Mouse (Mus musculus) neural tube, embryonic 14.5 days (tissue): ENCODE data around the gene Mamstr. TPM values are rescaled to one million over a fixed set of nuclear protein-coding genes. Genes with fewer than 3 reads are reported as not detected.

Source experiments
- ATAC-seq: fragments of 200-750 bp; cut with Nextera tagmentation; 2 replicates; pipeline ENCODE4 v1.8.0; 2017; ENCODE audit warnings: low read depth, mild to moderate bottlenecking, moderate TSS enrichment, moderate library complexity
- H3K27ac ChIP-seq: fragments of 300-500 bp; sonication (generic); 2 replicates; pipeline ENCODE4 v1.5.1; 2014; ENCODE audit warnings: low read depth, mild to moderate bottlenecking, control low read depth, low read length, moderate library complexity, mixed read lengths
- H3K27me3 ChIP-seq: fragments of 300-500 bp; sonication (generic); 2 replicates; pipeline ENCODE4 v1.6.1; 2014; ENCODE audit warnings: low read length; ENCODE audit not compliant: control insufficient read depth, insufficient read depth
- H3K36me3 ChIP-seq: fragments of 300-500 bp; sonication (generic); 2 replicates; pipeline ENCODE4 v1.6.1; 2014; ENCODE audit warnings: low read length, mixed read lengths; ENCODE audit not compliant: control insufficient read depth, insufficient read depth
- H3K4me1 ChIP-seq: fragments of 300-500 bp; sonication (generic); 2 replicates; pipeline ENCODE4 v1.6.1; 2014; ENCODE audit warnings: low read length; ENCODE audit not compliant: control insufficient read depth, insufficient read depth
- H3K4me2 ChIP-seq: fragments of 300-500 bp; sonication (generic); 2 replicates; pipeline ENCODE4 v1.6.1; 2014; ENCODE audit warnings: mild to moderate bottlenecking, low read depth, low read length, control low read depth
- H3K4me3 ChIP-seq: fragments of 300-500 bp; sonication (generic); 2 replicates; pipeline ENCODE4 v1.5.1; 2014; ENCODE audit warnings: low read depth, low read length, control low read depth, mixed read lengths
- H3K9ac ChIP-seq: fragments of 300-500 bp; sonication (generic); replicated peaks from 2 replicates; pipeline ENCODE4 v1.6.1; 2014; ENCODE audit warnings: low read depth, mild to moderate bottlenecking, control low read depth, low read length, mixed read lengths
- H3K9me3 ChIP-seq: fragments of 300-500 bp; sonication (generic); 2 replicates; pipeline ENCODE4 v1.6.1; 2016; ENCODE audit warnings: low read length; ENCODE audit not compliant: control insufficient read depth
- WGBS: fragments of 180-500 bp; shearing (Covaris S2); extraction: QIAGEN DNeasy Blood & Tissue Kit; methylation state at CpG from one replicate; pipeline ENCODE4 v1.1.7; 2014; 5-methylcytosine and 5-hydroxymethylcytosine counted together
- polyA plus RNA-seq: library from polyadenylated mRNA; unstranded; fragments of >200 nt; fragmentation: Nextera tagmentation; extraction: Ambion mirVana; gene quantifications from 2 replicates; pipeline ENCODE4 v1.2.1, GENCODE M21; 2014

Mamstr gene
- polyA plus RNA-seq, 1 experiment from 2014 or later = 2.6 TPM

DNA sequence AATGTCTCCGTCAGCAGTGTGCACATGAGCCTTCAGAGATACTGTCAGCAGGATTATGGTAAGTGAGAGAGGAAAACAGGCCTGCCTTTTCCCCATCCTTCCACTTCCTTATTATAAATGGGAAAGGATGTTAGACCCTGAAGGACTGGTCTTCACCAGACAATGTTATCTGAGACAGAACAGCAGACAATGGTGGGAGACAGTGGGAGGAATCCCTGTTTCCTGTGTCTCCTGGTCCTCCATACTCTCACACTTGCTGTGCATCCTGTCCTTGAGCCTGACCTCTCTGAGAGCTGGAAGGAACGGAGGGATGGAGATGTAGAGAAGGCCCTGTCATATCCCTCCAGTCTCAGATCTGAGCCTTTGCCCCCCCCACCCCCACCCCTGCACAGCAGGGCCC, 52.6 kb downstream of the Mamstr start:
- WGBS = 81% methylated on average over 2 of the region's 2 CpGs

DNA sequence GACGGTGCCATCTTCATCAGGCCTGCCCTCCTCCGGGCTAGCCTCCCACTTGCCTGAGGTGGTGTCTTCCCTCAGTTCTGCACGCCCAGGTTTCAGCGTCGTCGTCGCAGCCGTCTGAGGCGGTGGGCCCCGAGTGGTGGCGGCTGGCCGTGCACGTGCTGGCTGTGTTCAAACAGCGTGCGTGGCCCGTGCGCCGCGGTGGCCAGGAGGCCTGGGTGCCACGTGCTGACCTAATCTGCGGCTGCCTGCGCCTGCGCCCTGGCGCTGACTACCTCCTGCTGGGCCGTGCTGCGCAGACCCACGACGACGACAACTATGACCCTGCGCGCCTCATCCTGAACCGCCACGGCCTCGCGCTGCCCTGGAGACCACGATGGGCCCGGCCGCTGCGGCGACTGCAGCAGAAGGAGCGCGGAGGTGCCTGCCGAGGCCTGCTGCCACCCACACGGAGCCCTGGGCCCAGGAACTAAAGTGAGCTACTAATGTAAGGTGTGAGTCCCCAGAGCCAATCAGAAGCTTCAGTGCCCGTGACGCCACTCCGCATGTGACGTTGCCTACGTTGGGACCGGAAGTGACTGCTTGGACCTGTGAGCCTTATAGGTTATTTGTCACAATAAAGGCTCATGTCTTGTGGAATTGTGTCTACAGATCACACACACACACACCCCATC, 54.3 kb downstream of the Mamstr start, which contains the start of gene Sec1:
TSS of gene Sec1 (minus strand) at position 482 of the 671 bp plus-strand sequence.
- H3K36me3 ChIP-seq = no peaks in the 10 kb centered on the region
- peak; percentile 19; the same call in 1 of the 2 replicates for ATAC-seq
- H3K4me3 ChIP-seq = no peak within 1 kb of the TSS

More for the DNA sequence above, 52.6 kb downstream of the Mamstr start:
- no peak for ATAC-seq
- no peaks in the 10 kb centered on the region for H3K9me3 ChIP-seq
- no peak overlapping the region for H3K4me3 ChIP-seq
- H3K9ac ChIP-seq = no peak overlapping the region
- H3K4me1 ChIP-seq = no peaks in the 10 kb centered on the region
- no peak overlapping the region for H3K4me2 ChIP-seq
- no peaks in the 10 kb centered on the region for H3K27me3 ChIP-seq
- H3K36me3 ChIP-seq = no peaks in the 10 kb centered on the region
- H3K27ac ChIP-seq = no peak overlapping the region

DNA sequence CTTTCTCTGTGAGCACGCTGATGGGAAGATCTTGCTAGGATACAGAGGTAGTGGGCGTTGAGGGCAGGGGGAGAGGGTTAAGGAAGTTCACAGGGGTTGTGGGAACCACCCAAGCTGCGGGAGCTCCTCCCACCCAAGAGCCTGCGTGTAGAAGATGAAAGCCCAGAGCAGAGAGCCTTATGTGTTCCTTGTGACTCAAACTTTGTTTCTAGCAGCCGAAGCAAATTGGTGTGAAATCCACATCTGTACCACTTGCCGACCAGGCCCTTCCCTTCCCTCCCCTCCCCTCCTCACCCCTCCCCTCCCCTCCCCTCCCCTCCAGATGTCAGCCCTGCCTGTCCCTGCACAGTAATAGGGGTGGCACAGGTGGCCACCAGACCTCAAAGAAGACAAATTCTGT, 55.3 kb downstream of the Mamstr start:
- no peak for ATAC-seq
- no peaks in the 10 kb centered on the region for H3K36me3 ChIP-seq

More for the DNA sequence above, 54.3 kb downstream of the Mamstr start, which contains the start of gene Sec1:
- H3K4me2 ChIP-seq = no peak within 1 kb of the TSS
- 0 out of 2 replicates have a peak, but pooled peaks cover 3% of the 10 kb centered on the region for H3K27me3 ChIP-seq
- H3K27ac ChIP-seq = no peak within 1 kb of the TSS
- no peak within 1 kb of the TSS for H3K9ac ChIP-seq
- no peaks in the 10 kb centered on the region for H3K4me1 ChIP-seq
- WGBS = 90% methylated on average over 50 of the region's 50 CpGs
- H3K9me3 ChIP-seq = no peaks in the 10 kb centered on the region

More for the DNA sequence above, 55.3 kb downstream of the Mamstr start:
- Histone ChIP-seq H3K9me3 (no peaks in the 10 kb centered on the region), H3K4me1 (0 out of 2 replicates have a peak, but pooled peaks cover under 1% of the 10 kb centered on the region), H3K27me3 (peaks cover 7% of the 10 kb centered on the region; the same call in 1 of the 2 replicates), H3K27ac (no peak overlapping the region), H3K4me3 (no peak overlapping the region), H3K4me2 (no peak overlapping the region), H3K9ac (no peak overlapping the region)
- WGBS = 2% methylated on average over 6 of the region's 6 CpGs

Other genes with a start within 250 kb of the Mamstr start
- 76.1 and 93.7 TPM in 2 replicates for gene Snrnp70, start 244.2 kb upstream of the Mamstr start, polyA plus RNA-seq
- not detected in 2 replicates for gene Kcna7, start 234.3 kb upstream of the Mamstr start, polyA plus RNA-seq
- gene Ntf5, start 226.3 kb upstream of the Mamstr start, polyA plus RNA-seq = not detected in 2 replicates
- not detected in 2 replicates for gene Lhb, start 219.2 kb upstream of the Mamstr start, polyA plus RNA-seq
- 18.1 and 19.9 TPM in 2 replicates for gene Gys1, start 205.1 kb upstream of the Mamstr start, polyA plus RNA-seq
- 86.8 and 95.3 TPM in 2 replicates for gene Ruvbl2, start 201.9 kb upstream of the Mamstr start, polyA plus RNA-seq
- 5,062 and 5,088 TPM in 2 replicates for gene Ftl1, start 180.1 kb upstream of the Mamstr start, polyA plus RNA-seq
- 107 and 215 TPM in 2 replicates for gene Bax, start 173.1 kb upstream of the Mamstr start, polyA plus RNA-seq
- 0.17 and 0.31 TPM in 2 replicates for gene Tulp2, start 158.1 kb upstream of the Mamstr start, polyA plus RNA-seq
- not detected in 2 replicates for gene Gm45808, start 153.2 kb upstream of the Mamstr start, polyA plus RNA-seq
- 4.0 and 4.6 TPM in 2 replicates for gene Dhdh, start 151.2 kb upstream of the Mamstr start, polyA plus RNA-seq
- 115 and 134 TPM in 2 replicates for gene Nucb1, start 129.6 kb upstream of the Mamstr start, polyA plus RNA-seq
- gene Ppp1r15a, start 113.7 kb upstream of the Mamstr start, polyA plus RNA-seq = 14.0 and 14.2 TPM in 2 replicates
- gene Plekha4, start 113.6 kb upstream of the Mamstr start, polyA plus RNA-seq = 0.54 and 3.2 TPM in 2 replicates
- 0.40 and 0.60 TPM in 2 replicates for gene Hsd17b14, start 85.1 kb upstream of the Mamstr start, polyA plus RNA-seq
- 15.8 and 19.2 TPM in 2 replicates for gene Bcat2, start 69.8 kb upstream of the Mamstr start, polyA plus RNA-seq
- not detected in 2 replicates for gene Fgf21, start 24.5 kb upstream of the Mamstr start, polyA plus RNA-seq
- gene Fut1, start 22.7 kb upstream of the Mamstr start, polyA plus RNA-seq = not detected in 2 replicates
- not detected in 2 replicates for gene Izumo1, start 18.2 kb upstream of the Mamstr start, polyA plus RNA-seq
- gene Rasip1, start 12.5 kb upstream of the Mamstr start, polyA plus RNA-seq = 12.8 and 14.2 TPM in 2 replicates
- gene Fut2, start 26.4 kb downstream of the Mamstr start, polyA plus RNA-seq = 0.15 and 0.51 TPM in 2 replicates
- gene Ntn5, start 44.0 kb downstream of the Mamstr start, polyA plus RNA-seq = 1.8 TPM in 1 of 2 replicates, not detected in the other
- gene Sec1, start 54.4 kb downstream of the Mamstr start, polyA plus RNA-seq = 0.13 and 0.54 TPM in 2 replicates
- 31.9 and 32.8 TPM in 2 replicates for gene Car11, start 59.9 kb downstream of the Mamstr start, polyA plus RNA-seq
- 2.5 and 2.6 TPM in 2 replicates for gene Dbp, start 65.1 kb downstream of the Mamstr start, polyA plus RNA-seq
- gene Rpl18, start 75.5 kb downstream of the Mamstr start, polyA plus RNA-seq = 603 and 609 TPM in 2 replicates
- 15.6 and 19.1 TPM in 2 replicates for gene Sphk2, start 78.0 kb downstream of the Mamstr start, polyA plus RNA-seq
- gene Fam83e, start 81.2 kb downstream of the Mamstr start, polyA plus RNA-seq = 0.17 and 0.24 TPM in 2 replicates
- gene Spaca4, start 85.8 kb downstream of the Mamstr start, polyA plus RNA-seq = not detected in 2 replicates
- 21.2 and 32.3 TPM in 2 replicates for gene Lmtk3, start 143.8 kb downstream of the Mamstr start, polyA plus RNA-seq
- gene Sult2b1, start 144.7 kb downstream of the Mamstr start, polyA plus RNA-seq = 6.8 and 9.7 TPM in 2 replicates
- gene Cyth2, start 174.6 kb downstream of the Mamstr start, polyA plus RNA-seq = 223 and 266 TPM in 2 replicates
- 1.1 and 1.3 TPM in 2 replicates for gene Kcnj14, start 184.8 kb downstream of the Mamstr start, polyA plus RNA-seq
- gene Grwd1, start 191.0 kb downstream of the Mamstr start, polyA plus RNA-seq = 39.0 and 40.5 TPM in 2 replicates
- 67.9 and 98.6 TPM in 2 replicates for gene Kdelr1, start 232.8 kb downstream of the Mamstr start, polyA plus RNA-seq
- gene Grin2d, start 238.4 kb downstream of the Mamstr start, polyA plus RNA-seq = 3.4 and 4.3 TPM in 2 replicates